Mouse (Mus musculus) right cerebral cortex, postnatal 25 days (tissue): Measurements from ENCODE around the gene Tbcb.
"Not testable (repeated sequence)": the region's sequence is repeated elsewhere in the genome, so short reads cannot be mapped to it uniquely, and the experiment has no call there.

Experiments
- DNase-seq: peaks from one replicate; pipeline ENCODE4 v3.0.0; 2022

The Tbcb gene

DNA sequence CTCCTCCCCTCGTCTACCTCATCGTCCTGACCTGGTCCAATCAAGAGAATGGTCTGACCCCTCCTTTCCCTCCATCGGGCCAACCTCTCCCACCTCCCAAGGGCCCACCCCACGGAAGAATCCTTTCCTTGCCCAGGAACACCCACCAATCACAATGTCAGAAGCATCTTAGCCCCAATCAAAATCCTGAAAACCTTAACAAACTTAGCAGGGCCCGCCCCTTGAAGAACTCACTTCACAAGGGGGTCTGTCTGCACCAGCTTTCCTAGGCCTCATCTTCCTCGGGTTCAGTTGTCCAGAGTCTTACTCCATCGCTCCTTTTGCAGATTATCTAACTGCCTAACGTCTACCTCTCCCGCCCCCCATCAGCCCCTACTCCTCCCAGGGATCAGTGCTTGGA is 39.1 kb downstream of the Tbcb start:
- DNase-seq: no peak

DNA sequence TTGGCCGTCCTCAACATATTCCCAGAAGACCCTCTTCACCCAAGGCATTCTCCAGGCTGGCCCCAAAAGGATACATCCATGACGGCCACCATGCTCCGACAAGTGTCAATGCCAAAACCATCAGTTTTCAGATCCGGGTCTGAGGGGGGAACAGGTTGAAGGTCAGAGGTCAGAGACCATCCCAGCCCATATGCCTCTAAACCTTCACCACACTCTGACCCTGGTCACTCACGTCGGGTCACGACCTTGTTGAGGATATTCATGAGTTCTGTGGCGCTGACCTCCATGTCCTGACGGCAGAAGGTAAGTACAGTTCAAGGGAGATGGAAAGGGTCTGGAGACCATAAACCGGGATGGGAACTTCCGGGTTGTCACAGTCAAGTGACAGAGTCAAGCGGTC is 40.0 kb downstream of the Tbcb start:
- no peak for DNase-seq

DNA sequence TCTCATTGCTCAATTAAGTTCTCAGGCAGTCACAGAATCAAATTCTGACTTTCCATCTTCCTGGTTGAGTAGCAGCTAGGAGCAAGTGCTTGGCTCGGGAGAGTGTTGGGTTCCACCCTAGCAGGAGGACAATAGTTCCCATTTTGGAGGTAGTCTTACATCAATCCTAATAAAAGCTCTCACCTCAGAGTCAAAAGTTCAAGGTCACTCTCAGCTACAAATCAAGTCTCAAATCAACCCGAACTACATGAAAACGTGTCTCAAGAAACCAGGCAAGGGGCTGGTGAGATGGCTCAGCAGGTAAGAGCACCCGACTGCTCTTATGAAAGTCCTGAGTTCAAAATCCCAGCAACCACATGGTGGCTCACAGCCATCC is 43.0 kb downstream of the Tbcb start:
- no peak for DNase-seq

- DNase-seq: no peak
Observed at GRCm38 (mm10) chr7:30188344-30189115, 43.5 kb downstream of the Tbcb start.

DNA sequence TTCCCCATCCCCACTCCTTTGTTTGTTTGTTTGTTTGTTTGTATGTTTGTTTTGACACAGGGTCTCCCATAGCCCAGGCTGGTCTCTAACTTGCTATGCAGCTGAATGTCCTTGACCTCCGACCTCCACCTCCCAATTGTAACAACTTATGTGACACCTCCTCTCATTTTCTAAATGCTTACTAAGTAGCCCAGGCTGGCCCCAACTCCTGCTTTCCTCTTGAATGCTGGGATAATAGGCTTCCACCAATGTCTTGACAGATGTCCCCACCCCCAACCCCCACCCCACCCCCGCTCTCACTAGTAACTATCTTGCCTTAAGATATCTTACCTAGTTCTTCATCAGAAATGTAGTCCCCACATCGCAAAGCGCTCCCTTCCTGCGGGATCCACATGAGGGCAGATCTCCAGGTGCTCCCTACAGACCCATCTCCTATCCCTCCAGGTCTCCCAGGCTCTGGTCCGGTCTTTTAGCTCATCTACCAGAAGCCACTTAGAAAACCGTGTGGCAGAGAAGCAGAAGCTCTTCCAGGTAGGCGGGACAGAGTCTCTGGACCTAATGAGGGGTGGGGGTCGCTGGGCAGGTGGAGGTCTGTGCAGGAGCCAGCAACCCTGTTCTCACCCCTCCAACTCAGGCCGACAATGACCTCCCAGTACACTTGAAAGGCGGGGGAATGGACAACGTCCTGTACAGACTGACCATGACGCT is 47.3 kb downstream of the Tbcb start:
- DNase-seq: no peak

- DNase-seq: peak; percentile 45
Observed at GRCm38 (mm10) chr7:30183879-30184289, 48.2 kb downstream of the Tbcb start, which contains the start of gene Cox7a1. Gene Cox7a1, plus strand, starts transcription at chr7:30184144.

DNA sequence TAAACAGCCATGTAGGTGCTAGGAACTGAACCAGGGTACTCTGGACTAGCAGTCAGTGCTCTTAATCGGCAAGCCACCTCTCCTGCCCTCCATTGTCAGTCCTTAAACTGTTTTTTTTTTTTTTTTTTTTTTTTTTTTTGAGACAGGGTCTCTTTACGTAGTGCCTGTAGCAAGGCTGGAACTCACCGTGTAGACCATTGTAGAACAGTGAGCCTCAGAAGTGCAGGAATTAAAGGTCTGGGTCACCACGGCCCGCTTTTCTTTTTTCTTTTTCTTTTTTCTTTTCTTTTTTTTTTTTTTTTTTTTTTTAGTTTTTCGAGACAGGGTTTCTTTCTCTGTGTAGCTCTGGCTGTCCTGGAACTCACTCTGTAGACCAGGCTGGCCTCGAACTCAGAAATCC is 48.9 kb downstream of the Tbcb start:
- not testable (repeated sequence) for DNase-seq

GRCm38 (mm10) chr7:30181929-30182328 is 50.1 kb downstream of the Tbcb start:
- DNase-seq: not testable (repeated sequence)

DNA sequence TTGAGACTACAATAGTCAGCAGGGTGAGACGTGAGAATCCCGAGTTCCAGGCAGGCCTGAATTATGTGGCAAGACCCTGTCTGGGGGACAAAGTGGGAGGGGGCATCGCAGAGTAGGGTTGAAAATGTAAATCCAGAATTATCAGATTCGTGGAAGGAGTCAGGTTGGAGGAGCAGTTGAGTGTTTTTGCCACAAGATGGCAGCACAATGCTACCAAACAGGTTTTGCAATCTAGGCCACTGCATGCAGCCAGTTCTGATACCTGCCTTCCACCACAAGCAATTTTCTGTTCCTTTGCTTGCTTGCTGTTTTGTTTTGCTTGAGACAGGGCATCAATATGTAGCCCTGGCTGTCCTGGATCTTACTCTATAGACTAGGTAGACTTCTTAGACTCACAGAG is 50.8 kb downstream of the Tbcb start:
- peak; percentile 67 for DNase-seq

DNA sequence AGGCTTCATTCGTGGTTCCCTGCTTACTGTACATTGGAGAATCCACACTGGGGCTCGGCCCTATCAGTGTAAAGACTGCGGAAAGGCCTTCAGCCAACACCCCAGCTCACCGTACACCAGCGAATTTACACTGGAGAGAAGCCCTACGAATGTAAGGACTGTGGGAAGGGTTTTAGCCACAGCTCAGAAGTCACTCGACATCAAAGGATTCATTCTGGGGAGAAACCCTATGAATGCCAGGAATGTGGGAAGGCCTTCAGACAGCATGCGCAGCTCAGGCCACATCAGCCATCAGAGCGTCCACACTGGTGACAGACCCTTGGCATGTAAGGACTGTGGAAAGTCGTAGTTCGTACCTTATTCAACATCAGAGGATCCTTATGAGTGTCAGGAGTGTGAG is 53.8 kb downstream of the Tbcb start:
- DNase-seq: no peak

DNA sequence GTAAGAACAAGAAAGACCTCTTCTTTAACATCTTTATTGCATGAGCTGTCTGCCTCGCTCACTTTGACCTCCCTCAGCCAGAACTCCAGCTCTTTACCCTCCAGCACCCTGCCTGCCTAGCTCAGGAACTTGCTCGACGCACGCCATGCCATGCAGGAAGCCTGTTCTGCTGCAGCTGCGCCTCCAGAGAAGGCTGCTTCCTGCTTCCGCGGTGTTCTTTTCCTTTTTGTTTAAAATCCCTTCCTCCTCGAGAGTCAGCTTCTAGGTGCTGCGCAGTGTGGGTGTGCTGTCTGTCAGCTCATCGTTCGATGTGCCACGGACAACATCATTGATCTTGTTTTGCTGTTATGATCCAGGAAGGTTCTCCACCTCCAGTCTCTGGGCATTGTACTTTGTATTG is 55.6 kb downstream of the Tbcb start:
- DNase-seq: no peak
